Mouse (Mus musculus) MN1 (cell line): ENCODE results near the gene Cdh22.

Experiments used
- DNase-seq: peaks from one replicate; pipeline ENCODE4 v3.0.0-alpha.2; 2016; ENCODE audit warnings: low spot score

Cdh22 gene

DNA sequence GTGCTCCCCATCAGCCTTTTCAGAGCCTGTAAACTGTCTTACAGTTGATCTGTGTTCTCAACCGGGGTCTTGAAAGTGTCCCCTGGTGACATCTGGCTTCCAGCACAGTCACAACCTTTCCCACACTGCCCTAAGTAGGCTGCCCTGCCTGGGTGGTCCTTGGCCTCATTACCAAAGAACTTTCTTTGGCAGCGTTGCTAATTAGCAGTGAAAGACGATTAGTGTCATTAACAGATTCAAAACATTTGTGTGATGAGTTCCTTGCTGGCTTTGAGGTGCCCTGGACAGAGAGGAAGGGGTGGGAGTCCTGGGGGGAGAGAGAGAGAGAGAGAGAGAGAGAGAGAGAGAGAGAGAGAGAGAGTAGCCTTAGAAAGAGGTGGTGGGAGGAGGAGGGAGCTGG lies 14.3 kb upstream of the Cdh22 start:
- no peak for DNase-seq

- DNase-seq: no peak
Observed at GRCm38 (mm10) chr2:165246349-165246748, 11.7 kb upstream of the Cdh22 start.

GRCm38 (mm10) chr2:165243122-165243720 lies 8.6 kb upstream of the Cdh22 start:
- peak; percentile 36 for DNase-seq

- no peak for DNase-seq
Observed at GRCm38 (mm10) chr2:165242575-165242974, 7.9 kb upstream of the Cdh22 start.

DNA sequence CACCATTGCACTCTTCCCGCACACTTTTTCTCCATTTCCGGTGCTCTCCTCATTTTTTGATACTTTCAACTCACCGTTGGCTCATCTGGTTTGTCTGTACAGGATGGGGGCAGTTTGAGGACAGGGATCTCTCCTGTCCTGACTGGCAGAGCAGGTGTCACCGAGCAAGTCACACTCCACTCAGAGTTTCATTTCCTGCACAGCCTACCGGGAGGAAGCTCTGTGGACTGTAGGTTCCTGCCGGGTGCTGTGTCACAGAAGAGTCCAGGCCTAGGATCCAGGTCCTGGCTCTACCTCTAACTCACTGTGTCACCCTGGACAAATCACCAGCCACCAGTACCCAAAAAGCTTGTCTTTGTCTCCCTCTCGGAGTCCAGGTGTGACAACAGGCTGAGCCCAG lies 7.1 kb upstream of the Cdh22 start:
- no peak for DNase-seq

GRCm38 (mm10) chr2:165240371-165240770 lies 5.7 kb upstream of the Cdh22 start:
- DNase-seq: no peak

GRCm38 (mm10) chr2:165239533-165240144 lies 5.0 kb upstream of the Cdh22 start:
- no peak for DNase-seq

DNA sequence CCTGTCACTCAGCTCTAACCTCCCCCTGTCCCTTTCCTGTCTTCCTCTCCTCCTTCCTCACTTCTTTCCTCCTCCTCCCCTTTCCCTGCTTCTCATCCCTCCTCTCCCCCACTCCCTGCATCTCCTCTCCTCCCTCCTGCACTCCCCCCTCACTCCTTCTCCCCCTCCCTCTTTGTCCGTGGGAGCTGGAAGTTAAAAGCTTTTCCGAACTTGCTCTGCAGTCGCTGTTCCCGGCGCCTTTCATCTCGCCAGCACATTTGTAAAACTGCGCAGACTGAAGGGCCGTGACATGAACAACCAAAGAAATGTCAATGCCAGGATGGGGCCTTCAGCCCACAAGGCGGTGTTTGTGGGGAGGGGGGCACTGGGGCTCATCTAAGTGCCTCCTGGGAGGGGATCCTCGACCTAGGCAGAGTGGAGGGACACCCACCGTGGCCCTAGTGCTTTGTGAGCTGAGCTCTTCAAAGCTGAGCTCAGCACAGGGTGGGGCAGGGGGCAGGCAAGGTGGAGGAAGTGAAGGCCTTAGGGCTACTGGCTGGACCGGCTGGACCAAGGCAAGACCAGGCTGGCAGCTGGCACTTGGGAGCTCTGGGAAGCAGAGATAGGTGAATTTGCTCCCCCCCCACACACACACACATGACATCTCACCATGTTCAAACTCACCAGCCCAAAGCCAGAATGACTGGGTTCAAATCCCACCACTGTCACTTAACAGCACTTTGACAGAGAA lies 3.9 kb upstream of the Cdh22 start:
- no peak for DNase-seq

DNA sequence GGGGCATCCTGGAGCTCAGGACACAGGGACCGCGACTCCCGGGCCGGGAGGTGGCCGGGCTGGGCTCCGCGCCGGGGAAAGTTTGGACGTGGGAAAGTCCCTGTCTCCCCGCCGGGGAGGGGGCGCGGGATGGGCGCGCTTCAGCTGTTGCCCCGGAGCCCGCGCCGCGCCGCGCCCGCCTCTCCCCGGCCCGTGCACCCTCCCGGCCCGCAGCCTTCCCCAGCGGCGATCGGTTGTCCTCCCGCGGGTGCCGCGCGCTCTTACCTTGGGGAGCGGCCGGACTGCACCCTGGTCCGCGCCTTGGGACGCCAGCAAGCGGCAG lies 401 bp downstream of the Cdh22 start:
- DNase-seq: peak; percentile 38

DNA sequence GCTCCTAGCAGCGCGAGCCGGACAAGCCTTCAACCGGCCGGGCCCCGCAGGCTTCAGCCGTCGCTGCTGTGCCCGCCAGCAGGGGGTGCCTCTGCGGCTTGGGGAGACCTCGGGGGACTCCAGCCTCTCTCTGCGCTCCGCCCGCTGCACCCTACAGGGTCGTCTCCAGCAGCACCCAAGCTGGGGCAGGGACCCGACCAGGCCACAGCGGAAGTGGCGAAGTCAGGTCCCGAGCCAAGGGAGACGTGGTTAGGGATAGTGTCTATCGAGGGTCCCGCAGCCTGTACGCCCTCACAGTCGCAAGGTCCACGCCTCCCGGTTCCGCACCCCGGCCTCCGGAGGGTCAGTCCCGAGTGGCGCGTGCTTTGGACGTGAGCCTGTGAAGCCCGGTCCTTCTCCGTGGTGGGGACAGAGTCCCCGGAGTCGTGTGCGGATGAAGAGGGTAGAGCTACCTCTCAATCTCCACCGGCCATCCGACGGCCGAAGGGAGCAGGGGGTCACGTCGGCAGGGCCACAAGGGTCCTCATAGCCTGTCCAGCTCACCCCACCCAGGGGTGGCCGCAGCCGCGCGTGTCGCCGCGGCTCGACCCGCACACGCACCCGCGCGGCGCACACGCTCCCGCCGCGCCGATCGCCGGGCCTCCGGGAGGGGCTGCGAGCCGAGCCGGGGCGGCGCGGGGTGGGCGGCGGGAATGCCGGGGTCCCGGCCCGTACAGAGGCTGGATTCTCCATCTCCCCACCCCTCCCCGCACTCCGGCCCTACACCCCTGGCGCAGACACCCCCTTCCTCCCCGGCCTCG lies 962 bp downstream of the Cdh22 start:
- peak; percentile 83 for DNase-seq

DNA sequence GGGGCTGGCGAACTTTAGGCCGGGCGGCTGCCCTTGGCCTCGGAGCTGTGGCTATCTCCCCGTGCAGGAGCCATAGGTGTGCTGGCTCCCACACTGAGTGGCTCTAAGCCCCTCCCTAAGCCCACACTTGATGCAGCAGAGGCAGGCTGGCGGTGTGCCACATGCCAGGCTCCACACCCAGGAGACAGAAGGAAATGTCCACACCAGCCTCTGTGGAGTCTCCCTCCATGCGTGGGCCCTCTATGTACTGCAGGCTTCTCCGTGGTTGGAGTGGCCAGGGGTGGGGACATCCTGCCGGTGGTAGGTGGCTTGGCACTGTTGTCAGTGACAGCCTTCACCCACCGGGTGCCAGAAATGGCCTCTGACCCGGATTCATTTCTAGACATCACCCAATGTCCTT lies 5.6 kb downstream of the Cdh22 start:
- no peak for DNase-seq

DNA sequence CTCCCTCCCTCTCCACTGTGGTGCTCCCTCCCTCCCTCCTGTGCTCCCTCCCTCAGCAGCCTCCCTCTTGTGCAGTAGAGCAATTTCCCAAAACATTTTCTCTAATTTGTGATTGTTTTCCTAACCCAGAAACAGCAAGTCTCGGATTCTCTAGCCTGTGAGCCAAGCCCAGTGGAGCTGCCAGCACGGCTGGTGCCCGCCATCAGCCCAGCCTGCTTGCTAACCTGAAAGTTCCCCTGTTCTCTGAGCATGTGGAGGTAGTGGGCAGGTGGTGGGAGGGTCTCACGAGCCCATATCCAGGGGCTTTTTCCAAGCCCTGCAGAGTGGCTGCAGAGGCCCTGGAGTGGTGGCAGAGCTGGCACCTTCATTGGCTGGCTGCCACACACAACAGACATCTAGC lies 10.8 kb downstream of the Cdh22 start:
- no peak for DNase-seq

GRCm38 (mm10) chr2:165221952-165222351 lies 12.7 kb downstream of the Cdh22 start:
- no peak for DNase-seq

DNA sequence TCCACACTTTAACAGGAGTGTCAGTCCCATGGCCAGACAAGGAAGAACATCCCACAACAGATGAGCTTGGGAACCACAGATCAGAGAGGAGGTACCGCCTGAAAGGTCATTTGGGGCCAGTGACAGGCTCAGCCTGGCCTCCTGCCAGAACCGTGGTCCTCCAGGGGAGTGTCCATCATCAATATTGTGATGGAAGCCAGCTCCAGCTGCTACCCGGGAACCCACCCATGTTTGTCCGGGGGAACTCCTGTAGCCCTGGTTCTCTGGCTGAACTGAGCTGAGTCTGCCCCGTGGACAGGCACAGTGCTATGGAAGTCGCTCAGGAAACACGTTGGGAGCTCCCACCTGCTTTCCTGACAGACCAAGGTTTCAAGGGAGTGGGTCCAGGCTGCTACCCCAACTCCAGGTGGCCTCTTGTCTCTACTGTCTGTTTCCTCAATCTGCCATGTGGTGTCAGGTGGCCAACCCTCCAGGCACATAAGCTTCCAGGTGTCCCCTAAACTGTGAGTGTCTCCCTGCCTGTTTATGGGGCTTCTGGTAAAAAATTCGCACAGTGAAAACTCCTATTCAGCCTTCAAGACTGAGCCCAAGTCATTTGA lies 14.2 kb downstream of the Cdh22 start:
- DNase-seq: no peak

DNA sequence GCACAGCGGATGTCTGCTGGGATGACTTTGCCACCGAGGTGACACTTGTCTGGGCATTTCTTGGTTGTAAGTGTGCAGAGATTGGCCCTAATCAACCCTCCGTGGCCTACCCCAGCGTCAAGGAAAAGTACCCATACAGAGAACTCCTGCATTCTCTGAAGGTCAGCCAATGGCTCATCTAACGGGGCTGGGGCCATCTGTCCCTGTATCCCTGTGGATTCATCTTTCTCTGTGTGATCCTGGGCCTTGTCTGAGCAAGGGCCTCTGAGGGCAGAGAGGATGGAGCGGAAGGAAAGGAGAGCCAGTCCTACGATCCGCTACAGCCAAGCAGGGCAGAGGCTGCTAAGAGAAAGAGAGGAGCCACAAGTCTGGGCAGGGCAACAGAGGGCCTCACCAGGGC lies 15.7 kb downstream of the Cdh22 start:
- no peak for DNase-seq

- DNase-seq: no peak
Observed at GRCm38 (mm10) chr2:165217361-165218149, 17.1 kb downstream of the Cdh22 start.

GRCm38 (mm10) chr2:165215103-165215951 lies 19.3 kb downstream of the Cdh22 start:
- peak; percentile 77 for DNase-seq

DNA sequence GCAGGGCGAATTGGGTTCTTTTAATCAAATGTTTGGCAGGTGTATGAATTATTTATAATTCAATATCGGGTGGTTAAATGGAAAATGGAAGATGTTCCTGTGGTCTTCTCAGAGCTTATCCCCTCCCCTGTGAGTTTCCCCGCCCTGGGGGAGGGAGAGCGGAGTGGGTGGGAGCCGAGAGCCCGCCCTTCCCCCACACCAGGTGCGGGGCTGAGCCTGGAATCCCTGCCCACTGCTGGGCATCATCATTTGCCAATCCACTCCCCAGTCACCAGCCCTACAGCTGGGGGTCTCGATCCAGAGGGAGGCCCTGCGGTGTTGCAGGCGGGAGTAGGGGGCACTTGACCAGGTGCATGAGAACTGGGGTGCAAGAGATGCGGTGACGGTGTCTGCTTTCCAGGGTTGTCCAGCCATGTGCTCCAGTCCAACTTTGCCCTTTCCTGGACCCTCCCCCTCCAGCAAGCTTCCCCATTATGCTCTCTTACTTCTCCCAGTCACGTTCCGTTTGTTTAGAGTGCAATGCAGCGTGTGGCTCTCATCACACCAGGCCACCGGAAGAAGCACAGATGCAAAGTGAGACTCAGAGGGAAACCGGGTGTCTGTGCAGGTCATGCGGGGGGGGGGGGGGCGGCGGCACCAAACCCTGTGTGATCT lies 23.1 kb downstream of the Cdh22 start:
- DNase-seq: no peak

DNA sequence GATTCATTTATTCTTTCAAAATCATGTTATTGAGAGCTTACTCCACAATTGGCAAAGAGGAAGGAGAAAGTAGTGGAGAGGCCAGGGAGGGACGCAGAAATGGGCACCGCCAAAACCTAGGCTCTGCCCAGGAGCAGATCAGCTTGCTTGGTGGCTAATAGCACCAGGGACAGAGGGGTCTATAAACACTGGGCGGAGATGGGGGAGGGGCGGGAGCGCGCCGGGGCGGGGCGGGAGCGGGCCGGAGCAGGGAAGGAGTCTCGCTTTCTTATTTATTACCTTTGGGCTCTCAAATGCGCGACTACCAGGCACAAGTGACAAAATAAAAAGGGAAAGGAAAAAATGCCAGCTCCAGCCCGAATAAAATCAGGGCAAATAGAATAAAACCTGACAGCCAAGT lies 23.7 kb downstream of the Cdh22 start:
- no peak for DNase-seq

GRCm38 (mm10) chr2:165207689-165208088 lies 27.0 kb downstream of the Cdh22 start:
- DNase-seq: no peak
